Mouse (Mus musculus) ovary, adult 10 weeks (tissue): ENCODE data around the gene Cd300lg. TPM values are rescaled to one million over a fixed set of nuclear protein-coding genes. Genes with fewer than 3 reads are reported as not detected.

Experiments
- polyA plus RNA-seq: library from polyadenylated mRNA; stranded (reverse); fragments of 350-450 nt; fragmentation: Illumina TruSeq; extraction: RNeasy Lipid Tissue Mini Kit (QIAGEN cat#74804); gene quantifications from one replicate; pipeline ENCODE4 v1.2.3, GENCODE M21; 2014

Cd300lg gene
- polyA plus RNA-seq, result 5.4 TPM

GRCm38 (mm10) chr11:102041350-102041949 lies at the start of gene Cd300lg:
TSS of gene Cd300lg (plus strand) at chr11:102041509.

GRCm38 (mm10) chr11:102028087-102028816 lies 13.1 kb upstream of the Cd300lg start, which contains the start of gene Mpp3:
TSS of gene Mpp3 (minus strand) at chr11:102028461.

GRCm38 (mm10) chr11:102087931-102088898 lies 46.9 kb downstream of the Cd300lg start, which contains the start of gene Mpp2:
TSS of gene Mpp2 (minus strand) at chr11:102088515.

GRCm38 (mm10) chr11:102101219-102101618 lies 59.9 kb downstream of the Cd300lg start, which contains the start of gene Ppy:
TSS of gene Ppy (minus strand) at chr11:102101319.

Other genes starting within 250 kb of the Cd300lg start
- gene Meox1, start 147.1 kb upstream of the Cd300lg start, polyA plus RNA-seq, result 2.3 TPM
- not detected for gene Sost, start 74.5 kb upstream of the Cd300lg start, polyA plus RNA-seq
- gene Cfap97d1, start 57.2 kb upstream of the Cd300lg start, polyA plus RNA-seq, result not detected
- 22.0 TPM for gene Dusp3, start 54.5 kb upstream of the Cd300lg start, polyA plus RNA-seq
- gene Mpp3, start 13.0 kb upstream of the Cd300lg start, polyA plus RNA-seq, result 1.6 TPM
- 0.63 TPM for gene Mpp2, start 47.0 kb downstream of the Cd300lg start, polyA plus RNA-seq
- not detected for gene Ppy, start 59.8 kb downstream of the Cd300lg start, polyA plus RNA-seq
- gene Pyy, start 66.3 kb downstream of the Cd300lg start, polyA plus RNA-seq, result not detected
- gene Nags, start 104.0 kb downstream of the Cd300lg start, polyA plus RNA-seq, result not detected
- gene Tmem101, start 114.9 kb downstream of the Cd300lg start, polyA plus RNA-seq, result 6.0 TPM
- 73.6 TPM for gene Lsm12, start 143.8 kb downstream of the Cd300lg start, polyA plus RNA-seq
- gene G6pc3, start 148.1 kb downstream of the Cd300lg start, polyA plus RNA-seq, result 0.71 TPM
- gene Hdac5, start 188.7 kb downstream of the Cd300lg start, polyA plus RNA-seq, result 1.00 TPM
- gene BC030867, start 207.4 kb downstream of the Cd300lg start, polyA plus RNA-seq, result not detected
- gene Asb16, start 227.2 kb downstream of the Cd300lg start, polyA plus RNA-seq, result not detected
- 3.6 TPM for gene Tmub2, start 243.4 kb downstream of the Cd300lg start, polyA plus RNA-seq